Mouse (Mus musculus): Measurements from ENCODE around the gene Syt2. TPM values are rescaled to one million over a fixed set of nuclear protein-coding genes. Genes with fewer than 3 reads are reported as not detected.

Gene Syt2
- polyA plus RNA-seq (2015; fragmentation: Nextera tagmentation; extraction: Ambion mirVana): 0.14 TPM in 2 replicates

DNA sequence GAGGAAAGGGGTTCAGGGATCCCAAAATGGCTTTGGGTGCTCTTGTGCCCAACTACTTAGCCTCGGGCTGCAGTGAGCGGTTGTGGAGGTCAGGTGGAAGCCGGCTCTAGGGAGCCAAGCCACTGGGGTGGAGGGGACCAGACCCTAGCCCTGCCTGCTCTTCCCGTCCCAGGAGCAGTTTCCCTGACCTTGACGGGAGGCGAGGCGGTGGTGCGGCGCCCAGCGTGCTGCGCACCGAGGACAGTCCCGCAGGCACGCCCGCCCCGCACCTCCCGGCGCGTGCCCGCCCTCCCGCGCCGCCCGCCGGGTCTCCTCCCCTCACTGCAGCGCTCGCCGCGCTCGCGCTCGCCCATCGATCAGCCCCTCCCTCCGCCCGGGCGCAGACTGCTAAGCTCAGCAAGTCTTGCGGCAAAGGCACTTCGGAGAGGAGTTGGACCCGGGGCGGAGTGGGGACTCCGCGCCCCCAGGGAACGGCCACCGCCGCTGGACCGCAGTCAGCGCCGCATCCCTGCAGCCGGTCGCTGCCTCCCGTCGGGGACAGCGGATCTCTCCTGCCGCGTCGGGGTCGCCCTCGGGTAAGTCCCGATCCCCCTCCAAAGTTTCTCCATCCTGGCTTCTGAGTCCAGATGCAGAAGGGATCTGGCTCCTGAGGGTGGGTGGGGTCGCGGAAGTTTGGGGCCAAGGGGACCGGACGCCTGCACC, at the start of gene Syt2:
Gene Syt2, plus strand, starts transcription at position 417 of the 702 bp plus-strand sequence.
- Histone ChIP-seq H3K9ac (replicated peaks; ENCODE audit: low read depth) (no peak within 1 kb of the TSS), H3K4me1 (ENCODE audit: insufficient read depth, low read depth, low read length) (peaks cover 12% of the 10 kb centered on the region), H3K4me3 (ENCODE audit: low read depth, low read length) (peak within 1 kb of the TSS; percentile 43), H3K4me2 (replicated peaks; ENCODE audit: low read depth, low read length) (peak within 1 kb of the TSS; percentile 82), H3K27me3 (replicated peaks; ENCODE audit: insufficient read depth, low read length) (peaks cover 46% of the 10 kb centered on the region), H3K27ac (ENCODE audit: low read length) (no peak within 1 kb of the TSS), H3K36me3 (ENCODE audit: insufficient read depth, low read length) (no peaks in the 10 kb centered on the region), H3K9me3 (ENCODE audit: low read length) (no peaks in the 10 kb centered on the region)
- ATAC-seq: 0 out of 2 replicates have a peak, but pooled peaks have one; percentile 13
- under 1% methylated on average over 50 of the region's 63 CpGs for WGBS
- no peak for TF ChIP-seq CTCF (IDR thresholded peaks at IDR 0.05)
- TF ChIP-seq EP300 (IDR thresholded peaks at IDR 0.05): no peak
- DNase-seq (ENCODE audit: low spot score): no peak

DNA sequence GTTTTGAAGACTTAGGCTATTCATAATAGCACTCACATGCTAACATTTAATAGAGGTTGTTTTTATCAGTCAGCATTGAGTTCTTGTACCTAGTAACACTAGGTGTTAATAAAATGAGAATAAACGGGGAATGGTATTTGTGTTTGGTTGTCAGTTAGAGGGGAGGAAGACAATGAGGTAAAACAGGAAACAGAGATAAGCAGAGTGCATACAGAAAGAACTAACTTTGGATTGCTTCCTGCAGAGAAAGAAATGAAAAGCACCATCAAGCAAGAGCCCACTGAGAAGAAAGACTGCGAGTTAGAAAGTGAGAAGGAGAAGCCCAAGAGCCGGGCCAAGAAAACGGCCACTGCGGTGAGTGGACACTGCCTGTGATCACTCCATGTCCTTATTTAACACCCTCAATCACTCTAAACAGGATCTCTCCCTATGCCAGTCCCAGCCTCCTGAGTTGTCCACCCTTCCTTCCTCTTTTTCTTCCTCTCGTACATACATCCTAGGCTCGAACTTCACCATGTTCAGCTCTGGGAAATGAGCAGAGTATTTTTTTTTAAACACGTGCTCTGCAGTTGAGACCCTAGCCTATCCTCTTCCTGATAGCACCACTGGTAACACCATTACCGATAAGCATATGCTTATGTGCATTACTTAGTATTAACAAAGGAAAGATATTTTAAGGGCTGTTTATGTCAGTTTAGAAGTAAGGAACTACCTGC, 49.0 kb upstream of the Syt2 start:
- H3K9ac ChIP-seq (replicated peaks; ENCODE audit: low read depth): no peak overlapping the region
- H3K27me3 ChIP-seq (replicated peaks; ENCODE audit: insufficient read depth, low read length): no peaks in the 10 kb centered on the region
- H3K4me1 ChIP-seq (ENCODE audit: insufficient read depth, low read depth, low read length): no peaks in the 10 kb centered on the region
- no peaks in the 10 kb centered on the region for H3K9me3 ChIP-seq (ENCODE audit: low read length)
- DNase-seq (ENCODE audit: low spot score) (no peak), ATAC-seq (no peak)
- no peak overlapping the region for H3K27ac ChIP-seq (ENCODE audit: low read length)
- no peak overlapping the region for H3K4me3 ChIP-seq (ENCODE audit: low read depth, low read length)
- H3K36me3 ChIP-seq (ENCODE audit: insufficient read depth, low read length): peaks cover 41% of the 10 kb centered on the region
- no peak overlapping the region for H3K4me2 ChIP-seq (replicated peaks; ENCODE audit: low read depth, low read length)
- 67% methylated on average over 9 of the region's 9 CpGs for WGBS
- no peak for TF ChIP-seq CTCF (IDR thresholded peaks at IDR 0.05)
- TF ChIP-seq EP300 (IDR thresholded peaks at IDR 0.05): no peak

DNA sequence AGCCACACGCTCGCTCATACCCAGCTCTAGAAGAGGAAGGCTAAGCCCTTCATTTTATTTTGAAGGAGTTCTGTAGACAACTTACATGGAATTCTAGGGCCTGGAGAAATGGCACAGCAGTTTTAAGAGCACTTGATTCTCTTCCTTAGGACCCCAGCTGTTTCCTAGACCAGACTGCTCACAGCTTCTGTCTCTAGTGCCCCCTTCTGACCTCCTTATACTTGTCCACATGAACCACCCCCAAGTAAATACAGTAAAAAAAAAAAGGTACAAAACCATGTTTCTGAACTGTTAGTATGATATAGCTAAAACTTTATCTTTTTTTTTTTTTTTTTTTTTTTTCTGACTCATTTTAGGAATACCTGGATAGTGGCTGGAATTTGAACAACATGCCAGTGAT, 42.4 kb upstream of the Syt2 start:
- no peak for ATAC-seq
- peak; percentile 38 for DNase-seq (ENCODE audit: low spot score)
- 84% methylated on average over 2 of the region's 2 CpGs for WGBS

GRCm38 (mm10) chr1:134605670-134606069, 40.8 kb upstream of the Syt2 start:
- DNase-seq (ENCODE audit: low spot score) (peak; percentile 25), ATAC-seq (peak; percentile 26; the same call in 1 of the 2 replicates)
- Histone ChIP-seq H3K4me2 (replicated peaks; ENCODE audit: low read depth, low read length) (no peak overlapping the region), H3K9ac (replicated peaks; ENCODE audit: low read depth) (no peak overlapping the region), H3K27me3 (replicated peaks; ENCODE audit: insufficient read depth, low read length) (no peaks in the 10 kb centered on the region), H3K27ac (ENCODE audit: low read length) (no peak overlapping the region), H3K9me3 (ENCODE audit: low read length) (no peaks in the 10 kb centered on the region), H3K36me3 (ENCODE audit: insufficient read depth, low read length) (peaks cover 28% of the 10 kb centered on the region), H3K4me1 (ENCODE audit: insufficient read depth, low read depth, low read length) (no peaks in the 10 kb centered on the region), H3K4me3 (ENCODE audit: low read depth, low read length) (no peak overlapping the region)
- TF ChIP-seq CTCF (IDR thresholded peaks at IDR 0.05): no peak
- no peak for TF ChIP-seq EP300 (IDR thresholded peaks at IDR 0.05)
- 65% methylated on average over 8 of the region's 8 CpGs for WGBS

More for the DNA sequence above, 42.4 kb upstream of the Syt2 start:
- Histone ChIP-seq H3K36me3 (ENCODE audit: insufficient read depth, low read length) (peaks cover 31% of the 10 kb centered on the region; the same call in 1 of the 2 replicates), H3K9me3 (ENCODE audit: low read length) (no peaks in the 10 kb centered on the region), H3K4me3 (ENCODE audit: low read depth, low read length) (no peak overlapping the region), H3K4me2 (replicated peaks; ENCODE audit: low read depth, low read length) (no peak overlapping the region), H3K9ac (replicated peaks; ENCODE audit: low read depth) (no peak overlapping the region), H3K27me3 (replicated peaks; ENCODE audit: insufficient read depth, low read length) (no peaks in the 10 kb centered on the region), H3K27ac (ENCODE audit: low read length) (no peak overlapping the region), H3K4me1 (ENCODE audit: insufficient read depth, low read depth, low read length) (no peaks in the 10 kb centered on the region)
- TF ChIP-seq CTCF (IDR thresholded peaks at IDR 0.05) (peak; percentile 33), EP300 (IDR thresholded peaks at IDR 0.05) (no peak)

- no peak for DNase-seq (ENCODE audit: low spot score)
- H3K27ac ChIP-seq (ENCODE audit: low read length): no peak overlapping the region
- H3K9ac ChIP-seq (replicated peaks; ENCODE audit: low read depth): no peak overlapping the region
- H3K27me3 ChIP-seq (replicated peaks; ENCODE audit: insufficient read depth, low read length): no peaks in the 10 kb centered on the region
- no peak for ATAC-seq
- 84% methylated on average over 2 of the region's 2 CpGs for WGBS
- H3K4me1 ChIP-seq (ENCODE audit: insufficient read depth, low read depth, low read length): no peaks in the 10 kb centered on the region
- no peak overlapping the region for H3K4me2 ChIP-seq (replicated peaks; ENCODE audit: low read depth, low read length)
- H3K36me3 ChIP-seq (ENCODE audit: insufficient read depth, low read length): peaks cover 28% of the 10 kb centered on the region
- H3K4me3 ChIP-seq (ENCODE audit: low read depth, low read length): no peak overlapping the region
- TF ChIP-seq CTCF (IDR thresholded peaks at IDR 0.05): no peak
- TF ChIP-seq EP300 (IDR thresholded peaks at IDR 0.05): no peak
- H3K9me3 ChIP-seq (ENCODE audit: low read length): no peaks in the 10 kb centered on the region
Observed at GRCm38 (mm10) chr1:134606381-134606780, 40.1 kb upstream of the Syt2 start.

DNA sequence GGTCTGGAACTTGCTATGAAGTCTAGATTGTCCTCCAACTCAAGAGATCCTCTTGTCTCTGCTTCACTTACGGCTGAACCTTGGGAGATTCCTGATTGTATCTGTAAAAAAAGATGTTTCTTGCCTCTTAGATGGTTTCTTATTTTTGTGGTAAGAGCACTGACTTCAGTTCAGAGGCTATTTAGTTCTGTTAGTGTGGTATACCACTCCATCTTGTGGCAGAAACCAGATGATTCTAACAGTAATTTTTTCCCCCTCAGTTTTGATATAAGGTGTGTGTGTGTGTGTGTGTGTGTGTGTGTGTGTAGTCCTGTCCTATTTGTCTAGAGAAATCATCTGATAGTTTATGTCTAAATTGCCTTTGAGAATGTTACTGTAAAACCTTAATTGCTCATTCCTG, 39.2 kb upstream of the Syt2 start:
- ATAC-seq: no peak
- H3K4me3 ChIP-seq (ENCODE audit: low read depth, low read length): no peak overlapping the region
- peak; percentile 37 for TF ChIP-seq CTCF (IDR thresholded peaks at IDR 0.05)
- no peak for TF ChIP-seq EP300 (IDR thresholded peaks at IDR 0.05)
- no peaks in the 10 kb centered on the region for H3K27me3 ChIP-seq (replicated peaks; ENCODE audit: insufficient read depth, low read length)
- DNase-seq (ENCODE audit: low spot score): peak; percentile 25
- peaks cover 23% of the 10 kb centered on the region for H3K36me3 ChIP-seq (ENCODE audit: insufficient read depth, low read length)
- no peaks in the 10 kb centered on the region for H3K4me1 ChIP-seq (ENCODE audit: insufficient read depth, low read depth, low read length)
- H3K4me2 ChIP-seq (replicated peaks; ENCODE audit: low read depth, low read length): no peak overlapping the region
- no peak overlapping the region for H3K9ac ChIP-seq (replicated peaks; ENCODE audit: low read depth)
- no peaks in the 10 kb centered on the region for H3K9me3 ChIP-seq (ENCODE audit: low read length)
- H3K27ac ChIP-seq (ENCODE audit: low read length): no peak overlapping the region
- WGBS: 85% methylated on average over 1 of the region's 1 CpGs

All from lung, postnatal 0 days (tissue).